Mouse (Mus musculus): ENCODE measurements around the gene Vipr1. TPM values are rescaled to one million over a fixed set of nuclear protein-coding genes. Genes with fewer than 3 reads are reported as not detected.

The Vipr1 gene
- polyA plus RNA-seq (2012; rRNA removed) = 0.51 and 0.56 TPM in 2 replicates

DNA sequence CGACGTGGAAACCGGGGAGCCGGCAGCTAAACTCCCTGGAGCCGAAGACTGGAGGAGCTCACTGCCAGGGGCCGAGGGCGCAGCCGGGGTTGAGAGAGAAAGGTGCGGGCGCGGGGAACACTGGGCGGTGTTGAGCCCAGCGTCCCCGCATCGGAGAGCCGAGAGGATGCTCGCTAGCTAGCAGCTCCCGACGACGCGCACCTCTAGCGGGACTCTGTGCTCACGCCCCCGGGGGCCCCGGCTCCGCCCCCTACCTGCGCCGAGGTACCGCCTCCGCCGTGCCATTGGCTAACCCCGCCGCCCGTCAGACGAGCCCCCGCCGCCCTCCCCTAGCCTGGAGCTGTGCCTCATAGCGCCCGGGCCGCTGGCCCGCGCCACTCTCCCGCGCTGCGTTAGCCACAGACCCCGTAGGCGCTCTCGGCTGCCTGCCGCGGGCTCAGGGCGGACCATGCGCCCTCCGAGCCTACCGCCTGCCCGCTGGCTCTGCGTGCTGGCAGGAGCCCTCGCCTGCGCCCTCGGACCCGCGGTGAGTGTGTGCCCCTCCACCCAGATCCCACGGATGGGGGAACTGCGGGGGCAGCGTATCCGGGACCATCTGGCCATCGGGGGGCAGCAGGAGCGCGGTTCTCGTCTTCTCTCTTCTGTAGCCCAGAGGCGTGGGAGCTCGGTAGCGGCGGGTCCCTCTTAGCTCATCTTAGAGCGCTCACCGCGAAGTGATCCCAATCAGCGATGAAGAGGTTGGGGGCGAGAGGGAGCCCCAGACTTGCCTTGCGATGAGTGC, at the start of gene Vipr1:
Vipr1 (plus strand) TSS at position 316 of the 781 bp plus-strand sequence.

GRCm38 (mm10) chr9:121642001-121642400, 515 bp upstream of the Vipr1 start, which contains the start of gene Lyzl4:
Gene Lyzl4 (minus strand): TSS chr9:121642096.

GRCm38 (mm10) chr9:121704646-121705625, 62.4 kb downstream of the Vipr1 start, which contains the start of gene Sec22c:
Gene Sec22c (minus strand): TSS chr9:121705490.

GRCm38 (mm10) chr9:121709898-121710583, 67.5 kb downstream of the Vipr1 start, which contains the start of gene Ss18l2:
Gene Ss18l2 (plus strand): TSS chr9:121710329.

GRCm38 (mm10) chr9:121718792-121719318, 76.3 kb downstream of the Vipr1 start, which contains the start of gene Nktr:
Gene Nktr (plus strand): TSS chr9:121719169.

Other genes starting within 250 kb of the Vipr1 start
- gene Cck, start 147.0 kb upstream of the Vipr1 start, polyA plus RNA-seq (2012; rRNA removed) = 114 and 127 TPM in 2 replicates
- 0.08 and 0.14 TPM in 2 replicates for gene Lyzl4, start 620 bp upstream of the Vipr1 start, polyA plus RNA-seq (2012; rRNA removed)
- gene Sec22c, start 62.8 kb downstream of the Vipr1 start, polyA plus RNA-seq (2012; rRNA removed) = 23.0 and 24.0 TPM in 2 replicates
- 99.7 and 107 TPM in 2 replicates for gene Ss18l2, start 67.6 kb downstream of the Vipr1 start, polyA plus RNA-seq (2012; rRNA removed)
- gene Nktr, start 76.5 kb downstream of the Vipr1 start, polyA plus RNA-seq (2012; rRNA removed) = 176 and 180 TPM in 2 replicates
- gene Zfp651, start 116.6 kb downstream of the Vipr1 start, polyA plus RNA-seq (2012; rRNA removed) = 54.6 and 55.1 TPM in 2 replicates
- 1.00 and 1.9 TPM in 2 replicates for gene Klhl40, start 134.9 kb downstream of the Vipr1 start, polyA plus RNA-seq (2012; rRNA removed)
- gene Hhatl, start 149.8 kb downstream of the Vipr1 start, polyA plus RNA-seq (2012; rRNA removed) = 0.65 and 1.3 TPM in 2 replicates
- 3.4 and 4.3 TPM in 2 replicates for gene Ccdc13, start 196.7 kb downstream of the Vipr1 start, polyA plus RNA-seq (2012; rRNA removed)
- gene Higd1a, start 215.6 kb downstream of the Vipr1 start, polyA plus RNA-seq (2012; rRNA removed) = 62.5 and 76.6 TPM in 2 replicates

Data from central nervous system, embryonic 18 days (tissue).